Mouse (Mus musculus): Measurements from ENCODE around the gene Nptn. TPM values are rescaled to one million over a fixed set of nuclear protein-coding genes. Genes with fewer than 3 reads are reported as not detected.
"Not testable (repeated sequence)": the region's sequence is repeated elsewhere in the genome, so short reads cannot be mapped to it uniquely, and the experiment has no call there.

The Nptn gene
- total and polyA plus RNA-seq, 3 experiments = 118 to 162 (median 121) TPM

GRCm38 (mm10) chr9:58557457-58558455 is 24.3 kb upstream of the Nptn start:
- DNase-seq (ENCODE audit: low spot score) = no peak
- no peak for ATAC-seq (ENCODE audit: extremely low read depth, insufficient number of reproducible peaks, low FRiP score, poor library complexity, severe bottlenecking)
- H3K36me3 ChIP-seq (replicated peaks) = no peaks in the 10 kb centered on the region
- peaks cover 61% of the 10 kb centered on the region for H3K27me3 ChIP-seq (ENCODE audit: insufficient read depth, low read length)
- no peak overlapping the region for H3K4me3 ChIP-seq (ENCODE audit: low read depth, low read length)
- H3K9me3 ChIP-seq (replicated peaks) = no peaks in the 10 kb centered on the region
- TF ChIP-seq CTCF (IDR thresholded peaks at IDR 0.05; ENCODE audit: low read depth, low read length) = no peak
- TF ChIP-seq GATA1 (IDR thresholded peaks at IDR 0.05; ENCODE audit: borderline replicate concordance, low read length) = no peak
- TF ChIP-seq GATA2 (IDR thresholded peaks at IDR 0.05; ENCODE audit: borderline replicate concordance, low read depth, low read length) = no peak
- no peak for TF ChIP-seq POLR2AphosphoS5 (IDR thresholded peaks at IDR 0.05; ENCODE audit: insufficient replicate concordance, low read depth, low read length)
- TF ChIP-seq TAL1 (conservative IDR thresholded peaks at IDR 0.05; ENCODE audit: low read depth, low read length) = no peak
- H3K4me1 ChIP-seq (ENCODE audit: insufficient read depth, low read depth, low read length) = peaks cover 16% of the 10 kb centered on the region

- H3K36me3 ChIP-seq (replicated peaks) = no peaks in the 10 kb centered on the region
- DNase-seq (ENCODE audit: low spot score) = no peak
- H3K4me3 ChIP-seq (ENCODE audit: low read depth, low read length) = no peak overlapping the region
- H3K27me3 ChIP-seq (ENCODE audit: insufficient read depth, low read length) = peaks cover 57% of the 10 kb centered on the region
- ATAC-seq (ENCODE audit: extremely low read depth, insufficient number of reproducible peaks, low FRiP score, poor library complexity, severe bottlenecking) = no peak
- no peak for TF ChIP-seq CTCF (IDR thresholded peaks at IDR 0.05; ENCODE audit: low read depth, low read length)
- H3K9me3 ChIP-seq (replicated peaks) = no peaks in the 10 kb centered on the region
- H3K4me1 ChIP-seq (ENCODE audit: insufficient read depth, low read depth, low read length) = peaks cover 16% of the 10 kb centered on the region
These were observed 21.8 kb upstream of the Nptn start for GRCm38 (mm10) chr9:58560211-58560610.

- H3K9me3 ChIP-seq (replicated peaks); H3K4me3 ChIP-seq (ENCODE audit: low read depth, low read length); H3K4me1 ChIP-seq (ENCODE audit: insufficient read depth, low read depth, low read length); ATAC-seq (ENCODE audit: extremely low read depth, insufficient number of reproducible peaks, low FRiP score, poor library complexity, severe bottlenecking); H3K36me3 ChIP-seq (replicated peaks); DNase-seq (ENCODE audit: low spot score): not testable (repeated sequence)
- H3K27me3 ChIP-seq (ENCODE audit: insufficient read depth, low read length) = peaks cover 36% of the 10 kb centered on the region
These were observed 16.1 kb upstream of the Nptn start for GRCm38 (mm10) chr9:58565945-58566344.

- peaks cover 6% of the 10 kb centered on the region; the same call in 1 of the 2 replicates for H3K4me1 ChIP-seq (ENCODE audit: insufficient read depth, low read depth, low read length)
- H3K27me3 ChIP-seq (ENCODE audit: insufficient read depth, low read length) = peaks cover 34% of the 10 kb centered on the region
- 0 out of 2 replicates have a peak, but pooled peaks have one; percentile 14 for TF ChIP-seq CTCF (IDR thresholded peaks at IDR 0.05; ENCODE audit: low read depth, low read length)
- no peak for TF ChIP-seq TAL1 (conservative IDR thresholded peaks at IDR 0.05; ENCODE audit: low read depth, low read length)
- TF ChIP-seq GATA2 (IDR thresholded peaks at IDR 0.05; ENCODE audit: borderline replicate concordance, low read depth, low read length) = no peak
- H3K9me3 ChIP-seq (replicated peaks) = no peaks in the 10 kb centered on the region
- DNase-seq (ENCODE audit: low spot score) (no peak), ATAC-seq (ENCODE audit: extremely low read depth, insufficient number of reproducible peaks, low FRiP score, poor library complexity, severe bottlenecking) (no peak)
- H3K36me3 ChIP-seq (replicated peaks) = no peaks in the 10 kb centered on the region
- H3K4me3 ChIP-seq (ENCODE audit: low read depth, low read length) = no peak overlapping the region
These were observed 14.4 kb upstream of the Nptn start for GRCm38 (mm10) chr9:58567682-58568081.

GRCm38 (mm10) chr9:58571001-58571400 is 11.0 kb upstream of the Nptn start:
- no peak for ATAC-seq (ENCODE audit: extremely low read depth, insufficient number of reproducible peaks, low FRiP score, poor library complexity, severe bottlenecking)
- TF ChIP-seq GATA1 (IDR thresholded peaks at IDR 0.05; ENCODE audit: borderline replicate concordance, low read length) (no peak), TAL1 (conservative IDR thresholded peaks at IDR 0.05; ENCODE audit: low read depth, low read length) (no peak), GATA2 (IDR thresholded peaks at IDR 0.05; ENCODE audit: borderline replicate concordance, low read depth, low read length) (no peak), POLR2AphosphoS5 (IDR thresholded peaks at IDR 0.05; ENCODE audit: insufficient replicate concordance, low read depth, low read length) (no peak), CTCF (IDR thresholded peaks at IDR 0.05; ENCODE audit: low read depth, low read length) (no peak)
- peaks cover 23% of the 10 kb centered on the region for H3K27me3 ChIP-seq (ENCODE audit: insufficient read depth, low read length)
- peaks cover 6% of the 10 kb centered on the region; the same call in 1 of the 2 replicates for H3K4me1 ChIP-seq (ENCODE audit: insufficient read depth, low read depth, low read length)
- H3K36me3 ChIP-seq (replicated peaks) = no peaks in the 10 kb centered on the region
- no peak overlapping the region for H3K4me3 ChIP-seq (ENCODE audit: low read depth, low read length)
- DNase-seq (ENCODE audit: low spot score) = no peak
- H3K9me3 ChIP-seq (replicated peaks) = no peaks in the 10 kb centered on the region

GRCm38 (mm10) chr9:58578669-58579068 is 3.4 kb upstream of the Nptn start:
- peaks cover 17% of the 10 kb centered on the region for H3K4me1 ChIP-seq (ENCODE audit: insufficient read depth, low read depth, low read length)
- TF ChIP-seq CTCF (IDR thresholded peaks at IDR 0.05; ENCODE audit: low read depth, low read length) (peak; percentile 70), GATA1 (IDR thresholded peaks at IDR 0.05; ENCODE audit: borderline replicate concordance, low read length) (no peak)
- no peaks in the 10 kb centered on the region for H3K36me3 ChIP-seq (replicated peaks)
- H3K4me3 ChIP-seq (ENCODE audit: low read depth, low read length) = no peak overlapping the region
- peaks cover 6% of the 10 kb centered on the region for H3K27me3 ChIP-seq (ENCODE audit: insufficient read depth, low read length)
- no peaks in the 10 kb centered on the region for H3K9me3 ChIP-seq (replicated peaks)
- ATAC-seq (ENCODE audit: extremely low read depth, insufficient number of reproducible peaks, low FRiP score, poor library complexity, severe bottlenecking) = no peak
- DNase-seq (ENCODE audit: low spot score) = peak; percentile 55

- H3K4me1 ChIP-seq (ENCODE audit: insufficient read depth, low read depth, low read length) = peaks cover 25% of the 10 kb centered on the region
- not testable (repeated sequence) for H3K36me3 ChIP-seq (replicated peaks); H3K9me3 ChIP-seq (replicated peaks); DNase-seq (ENCODE audit: low spot score); ATAC-seq (ENCODE audit: extremely low read depth, insufficient number of reproducible peaks, low FRiP score, poor library complexity, severe bottlenecking); H3K27me3 ChIP-seq (ENCODE audit: insufficient read depth, low read length); H3K4me3 ChIP-seq (ENCODE audit: low read depth, low read length)
These were observed 1.4 kb upstream of the Nptn start for GRCm38 (mm10) chr9:58580453-58581195.
